Mouse (Mus musculus): ENCODE results near the gene Echdc3. TPM values are rescaled to one million over a fixed set of nuclear protein-coding genes. Genes with fewer than 3 reads are reported as not detected.

Gene Echdc3
- polyA plus RNA-seq, 1 experiment from 2014 or later = 12.0 TPM

- WGBS = 73% methylated on average over 10 of the region's 10 CpGs
- no peak overlapping the region for H3K4me3 ChIP-seq (ENCODE audit: control insufficient read depth in 1 of 2, insufficient read depth in 1 of 2, low read depth in 1 of 2, low read length in 2 of 2)
- H3K36me3 ChIP-seq (ENCODE audit: control insufficient read depth, insufficient read depth, low read length) = no peaks in the 10 kb centered on the region
- no peak overlapping the region for H3K27ac ChIP-seq (replicated peaks in 1 of 2; ENCODE audit: control insufficient read depth in 1 of 2, insufficient read depth in 1 of 2, low read depth in 2 of 2, low read length in 2 of 2)
- ATAC-seq (ENCODE audit: insufficient number of reproducible peaks, insufficient read depth, low FRiP score, low read depth) = no peak
- no peak overlapping the region for H3K9ac ChIP-seq (ENCODE audit: low read length)
- H3K4me1 ChIP-seq (ENCODE audit: control insufficient read depth in 2 of 2, insufficient read depth in 2 of 2, low read length in 2 of 2) = peaks cover 3 to 6% of the 10 kb centered on the region in 2 experiments; a peak in 2 of 4 replicates
- H3K9me3 ChIP-seq (ENCODE audit: control insufficient read depth, low read length) = no peaks in the 10 kb centered on the region
- H3K4me2 ChIP-seq (ENCODE audit: low read length) = no peak overlapping the region
- H3K27me3 ChIP-seq (ENCODE audit: control insufficient read depth, insufficient read depth, low read length) = no peaks in the 10 kb centered on the region
These were observed 16.4 kb downstream of the Echdc3 start for GRCm38 (mm10) chr2:6196363-6196973.

GRCm38 (mm10) chr2:6195468-6196239 is 17.2 kb downstream of the Echdc3 start:
- Histone ChIP-seq H3K27ac (replicated peaks in 1 of 2; ENCODE audit: control insufficient read depth in 1 of 2, insufficient read depth in 1 of 2, low read depth in 2 of 2, low read length in 2 of 2) (no peak overlapping the region), H3K4me1 (ENCODE audit: control insufficient read depth in 2 of 2, insufficient read depth in 2 of 2, low read length in 2 of 2) (peaks cover 3 to 6% of the 10 kb centered on the region in 2 experiments; a peak in 2 of 4 replicates), H3K9me3 (ENCODE audit: control insufficient read depth, low read length) (no peaks in the 10 kb centered on the region), H3K36me3 (ENCODE audit: control insufficient read depth, insufficient read depth, low read length) (no peaks in the 10 kb centered on the region), H3K4me2 (ENCODE audit: low read length) (no peak overlapping the region), H3K27me3 (ENCODE audit: control insufficient read depth, insufficient read depth, low read length) (no peaks in the 10 kb centered on the region), H3K9ac (ENCODE audit: low read length) (no peak overlapping the region), H3K4me3 (ENCODE audit: control insufficient read depth in 1 of 2, insufficient read depth in 1 of 2, low read depth in 1 of 2, low read length in 2 of 2) (no peak overlapping the region)
- 70% methylated on average over 15 of the region's 15 CpGs for WGBS
- ATAC-seq (ENCODE audit: insufficient number of reproducible peaks, insufficient read depth, low FRiP score, low read depth) = no peak

DNA sequence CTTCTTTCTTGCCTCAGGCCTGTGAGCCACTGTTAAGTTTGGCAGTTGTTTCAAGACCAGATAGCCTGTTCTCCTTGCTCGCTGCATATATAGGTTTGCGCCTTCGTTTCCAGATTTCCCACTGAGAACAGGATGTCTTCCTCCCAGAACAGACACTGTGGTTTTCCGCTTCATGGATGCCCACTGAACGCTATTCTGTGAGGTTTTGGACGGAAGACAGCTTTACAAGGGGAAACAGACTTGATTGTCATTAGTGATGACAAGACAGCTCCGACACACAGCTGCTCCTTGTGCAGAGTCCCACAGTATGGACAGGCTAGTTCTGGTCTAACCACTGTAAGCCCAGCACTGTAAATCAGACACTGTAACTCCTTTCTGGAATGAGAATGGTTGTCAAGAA is 18.3 kb downstream of the Echdc3 start:
- ATAC-seq (ENCODE audit: insufficient number of reproducible peaks, insufficient read depth, low FRiP score, low read depth) = no peak
- Histone ChIP-seq H3K9ac (ENCODE audit: low read length) (no peak overlapping the region), H3K4me1 (ENCODE audit: control insufficient read depth in 2 of 2, insufficient read depth in 2 of 2, low read length in 2 of 2) (peaks cover 3 to 6% of the 10 kb centered on the region in 2 experiments; a peak in 2 of 4 replicates), H3K4me2 (ENCODE audit: low read length) (no peak overlapping the region), H3K27ac (replicated peaks in 1 of 2; ENCODE audit: control insufficient read depth in 1 of 2, insufficient read depth in 1 of 2, low read depth in 2 of 2, low read length in 2 of 2) (no peak overlapping the region), H3K36me3 (ENCODE audit: control insufficient read depth, insufficient read depth, low read length) (no peaks in the 10 kb centered on the region), H3K27me3 (ENCODE audit: control insufficient read depth, insufficient read depth, low read length) (no peaks in the 10 kb centered on the region), H3K9me3 (ENCODE audit: control insufficient read depth, low read length) (no peaks in the 10 kb centered on the region), H3K4me3 (ENCODE audit: control insufficient read depth in 1 of 2, insufficient read depth in 1 of 2, low read depth in 1 of 2, low read length in 2 of 2) (no peak overlapping the region)
- WGBS = 68% methylated on average over 7 of the region's 7 CpGs

DNA sequence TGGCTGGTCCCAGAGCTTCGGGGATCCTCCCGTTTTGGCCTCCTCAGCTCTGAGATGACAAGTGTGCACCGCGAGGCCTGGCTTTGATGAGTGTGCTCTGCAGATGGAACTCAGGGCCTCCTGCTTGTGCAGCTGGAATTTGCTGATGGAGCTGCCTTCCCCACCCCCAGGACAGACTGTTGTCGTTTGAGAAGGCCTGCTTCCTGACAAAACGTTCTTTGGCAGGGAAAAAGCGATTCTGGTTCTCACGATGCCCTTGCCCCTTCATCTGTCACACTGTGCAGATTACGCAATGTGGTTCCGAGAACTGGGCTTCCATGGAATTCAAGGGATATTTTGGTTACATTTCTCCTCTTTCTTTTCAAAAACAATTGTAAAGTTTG is 19.3 kb downstream of the Echdc3 start:
- H3K36me3 ChIP-seq (ENCODE audit: control insufficient read depth, insufficient read depth, low read length) = no peaks in the 10 kb centered on the region
- no peaks in the 10 kb centered on the region for H3K27me3 ChIP-seq (ENCODE audit: control insufficient read depth, insufficient read depth, low read length)
- peaks cover 3 to 6% of the 10 kb centered on the region in 2 experiments; a peak in 2 of 4 replicates for H3K4me1 ChIP-seq (ENCODE audit: control insufficient read depth in 2 of 2, insufficient read depth in 2 of 2, low read length in 2 of 2)
- H3K27ac ChIP-seq (replicated peaks in 1 of 2; ENCODE audit: control insufficient read depth in 1 of 2, insufficient read depth in 1 of 2, low read depth in 2 of 2, low read length in 2 of 2) = no peak overlapping the region
- no peak overlapping the region for H3K9ac ChIP-seq (ENCODE audit: low read length)
- no peak overlapping the region for H3K4me2 ChIP-seq (ENCODE audit: low read length)
- no peaks in the 10 kb centered on the region for H3K9me3 ChIP-seq (ENCODE audit: control insufficient read depth, low read length)
- WGBS = 31% methylated on average over 10 of the region's 10 CpGs
- no peak for ATAC-seq (ENCODE audit: insufficient number of reproducible peaks, insufficient read depth, low FRiP score, low read depth)
- no peak overlapping the region for H3K4me3 ChIP-seq (ENCODE audit: control insufficient read depth in 1 of 2, insufficient read depth in 1 of 2, low read depth in 1 of 2, low read length in 2 of 2)

- Histone ChIP-seq H3K4me2 (ENCODE audit: low read length) (no peak overlapping the region), H3K9ac (ENCODE audit: low read length) (no peak overlapping the region), H3K4me3 (ENCODE audit: control insufficient read depth in 1 of 2, insufficient read depth in 1 of 2, low read depth in 1 of 2, low read length in 2 of 2) (no peak overlapping the region), H3K27ac (replicated peaks in 1 of 2; ENCODE audit: control insufficient read depth in 1 of 2, insufficient read depth in 1 of 2, low read depth in 2 of 2, low read length in 2 of 2) (no peak overlapping the region), H3K27me3 (ENCODE audit: control insufficient read depth, insufficient read depth, low read length) (no peaks in the 10 kb centered on the region), H3K36me3 (ENCODE audit: control insufficient read depth, insufficient read depth, low read length) (no peaks in the 10 kb centered on the region), H3K4me1 (ENCODE audit: control insufficient read depth in 2 of 2, insufficient read depth in 2 of 2, low read length in 2 of 2) (peaks cover 3 to 6% of the 10 kb centered on the region in 2 experiments; a peak in 2 of 4 replicates), H3K9me3 (ENCODE audit: control insufficient read depth, low read length) (no peaks in the 10 kb centered on the region)
- ATAC-seq (ENCODE audit: insufficient number of reproducible peaks, insufficient read depth, low FRiP score, low read depth) = 0 out of 2 replicates have a peak, but pooled peaks have one; percentile 37
- 67% methylated on average over 20 of the region's 20 CpGs for WGBS
These were observed 19.8 kb downstream of the Echdc3 start for GRCm38 (mm10) chr2:6192820-6193590.

DNA sequence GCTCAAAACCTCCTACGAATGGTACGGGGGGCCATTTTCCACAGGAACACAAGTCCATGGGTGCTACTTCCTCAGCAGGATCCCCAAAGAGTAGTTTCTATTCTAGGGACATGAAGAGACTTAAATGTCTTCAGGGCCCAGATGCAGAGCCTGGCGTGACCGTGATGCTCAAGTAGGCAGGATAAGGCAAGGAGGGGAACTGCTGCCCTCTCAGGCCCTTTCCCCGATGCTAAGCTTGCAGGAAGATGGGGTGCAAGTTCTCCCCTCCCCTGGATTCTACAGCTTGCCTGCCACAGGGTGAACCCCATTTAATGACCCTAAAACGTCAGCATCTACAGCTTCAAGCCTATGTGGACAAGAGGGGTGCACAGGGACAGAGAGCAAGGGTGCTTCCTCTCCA is 22.8 kb downstream of the Echdc3 start:
- Histone ChIP-seq H3K4me3 (ENCODE audit: control insufficient read depth in 1 of 2, insufficient read depth in 1 of 2, low read depth in 1 of 2, low read length in 2 of 2) (no peak overlapping the region), H3K9ac (ENCODE audit: low read length) (no peak overlapping the region), H3K4me2 (ENCODE audit: low read length) (no peak overlapping the region), H3K4me1 (ENCODE audit: control insufficient read depth in 2 of 2, insufficient read depth in 2 of 2, low read length in 2 of 2) (peaks cover 3 to 6% of the 10 kb centered on the region in 2 experiments; a peak in 2 of 4 replicates), H3K9me3 (ENCODE audit: control insufficient read depth, low read length) (no peaks in the 10 kb centered on the region), H3K27me3 (ENCODE audit: control insufficient read depth, insufficient read depth, low read length) (no peaks in the 10 kb centered on the region), H3K27ac (replicated peaks in 1 of 2; ENCODE audit: control insufficient read depth in 1 of 2, insufficient read depth in 1 of 2, low read depth in 2 of 2, low read length in 2 of 2) (no peak overlapping the region), H3K36me3 (ENCODE audit: control insufficient read depth, insufficient read depth, low read length) (no peaks in the 10 kb centered on the region)
- 80% methylated on average over 6 of the region's 6 CpGs for WGBS
- no peak for ATAC-seq (ENCODE audit: insufficient number of reproducible peaks, insufficient read depth, low FRiP score, low read depth)

DNA sequence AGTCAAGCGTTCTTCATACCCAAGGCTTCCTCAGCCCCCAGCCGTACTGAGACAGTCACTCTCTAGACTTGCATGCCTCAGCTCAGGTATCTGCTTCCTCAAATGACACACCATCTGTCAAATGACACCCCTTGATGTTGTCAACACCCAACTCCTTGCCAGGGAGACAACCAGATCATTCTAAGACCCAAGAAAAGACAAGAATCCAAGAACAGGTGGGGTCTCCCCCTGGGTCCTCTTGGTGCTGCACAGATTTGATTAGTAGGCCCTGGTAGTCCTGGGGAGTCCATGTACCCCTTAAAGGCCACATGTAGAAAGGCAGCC is 23.2 kb downstream of the Echdc3 start:
- H3K36me3 ChIP-seq (ENCODE audit: control insufficient read depth, insufficient read depth, low read length) = no peaks in the 10 kb centered on the region
- ATAC-seq (ENCODE audit: insufficient number of reproducible peaks, insufficient read depth, low FRiP score, low read depth) = no peak

More for the DNA sequence above, 23.2 kb downstream of the Echdc3 start:
- Histone ChIP-seq H3K27ac (replicated peaks in 1 of 2; ENCODE audit: control insufficient read depth in 1 of 2, insufficient read depth in 1 of 2, low read depth in 2 of 2, low read length in 2 of 2) (no peak overlapping the region), H3K4me1 (ENCODE audit: control insufficient read depth in 2 of 2, insufficient read depth in 2 of 2, low read length in 2 of 2) (peaks cover 3 to 6% of the 10 kb centered on the region in 2 experiments; a peak in 2 of 4 replicates), H3K4me2 (ENCODE audit: low read length) (no peak overlapping the region), H3K27me3 (ENCODE audit: control insufficient read depth, insufficient read depth, low read length) (no peaks in the 10 kb centered on the region), H3K4me3 (ENCODE audit: control insufficient read depth in 1 of 2, insufficient read depth in 1 of 2, low read depth in 1 of 2, low read length in 2 of 2) (no peak overlapping the region), H3K9ac (ENCODE audit: low read length) (no peak overlapping the region), H3K9me3 (ENCODE audit: control insufficient read depth, low read length) (no peaks in the 10 kb centered on the region)
- 58% methylated on average over 2 of the region's 2 CpGs for WGBS

Data from heart, embryonic 14.5 days (tissue).